Mouse (Mus musculus) Muller cell, postnatal 12 days (primary cell): ENCODE data around the gene Gm14190.
A peak's percentile ranks its signal among the peaks of the same experiment; 100 is the strongest.
"Not testable (repeated sequence)": the region's sequence is repeated elsewhere in the genome, so short reads cannot be mapped to it uniquely, and the experiment has no call there.

Experiments
- DNase-seq: peaks from one replicate; pipeline ENCODE4 v3.0.0-alpha.2; 2015; ENCODE audit errors: inconsistent ontology term

Gene Gm14190

GRCm38 (mm10) chr11:99690463-99690862 lies at the start of gene Gm14190:
Gene Gm14190 (minus strand): TSS chr11:99690740.
- no peak for DNase-seq

GRCm38 (mm10) chr11:99734190-99734589 lies 43.6 kb upstream of the Gm14190 start, which contains the start of gene Gm14180:
Gene Gm14180 (minus strand): TSS chr11:99734290.
- no peak for DNase-seq

- no peak for DNase-seq
Measured at GRCm38 (mm10) chr11:99724061-99724460, 33.5 kb upstream of the Gm14190 start.

- no peak for DNase-seq
Measured at GRCm38 (mm10) chr11:99718759-99719158, 28.2 kb upstream of the Gm14190 start.

GRCm38 (mm10) chr11:99685235-99685634 lies 5.3 kb downstream of the Gm14190 start:
- not testable (repeated sequence) for DNase-seq

GRCm38 (mm10) chr11:99683481-99683880 lies 7.1 kb downstream of the Gm14190 start:
- DNase-seq = no peak

GRCm38 (mm10) chr11:99665860-99666259 lies 24.7 kb downstream of the Gm14190 start, which contains the start of gene Krtap4-6:
Gene Krtap4-6 (minus strand): TSS chr11:99665960.
- no peak for DNase-seq

- no peak for DNase-seq
Measured at GRCm38 (mm10) chr11:99662802-99663201, 27.7 kb downstream of the Gm14190 start.

- peak; percentile 78 for DNase-seq
Measured at GRCm38 (mm10) chr11:99659256-99659655, 31.3 kb downstream of the Gm14190 start.

GRCm38 (mm10) chr11:99658467-99659010 lies 32.0 kb downstream of the Gm14190 start, which contains the start of gene Gm11563:
Gene Gm11563 (minus strand): TSS chr11:99658960.
- DNase-seq = not testable (repeated sequence)

GRCm38 (mm10) chr11:99657051-99657450 lies 33.5 kb downstream of the Gm14190 start:
- DNase-seq = no peak

GRCm38 (mm10) chr11:99650136-99650535 lies 40.4 kb downstream of the Gm14190 start, which contains the start of gene Gm11555:
Gene Gm11555 (minus strand): TSS chr11:99650236.
- DNase-seq = no peak

GRCm38 (mm10) chr11:99646444-99646843 lies 44.1 kb downstream of the Gm14190 start:
- no peak for DNase-seq

GRCm38 (mm10) chr11:99644351-99644750 lies 46.2 kb downstream of the Gm14190 start:
- no peak for DNase-seq

- not testable (repeated sequence) for DNase-seq
Measured at GRCm38 (mm10) chr11:99643635-99644139, 46.9 kb downstream of the Gm14190 start, which contains the start of gene Krtap4-7. Gene Krtap4-7 (minus strand): TSS chr11:99644089.

- no peak for DNase-seq
Measured at GRCm38 (mm10) chr11:99640926-99641325, 49.6 kb downstream of the Gm14190 start.
